Mouse (Mus musculus): ENCODE data around the gene Eif3m. TPM values are rescaled to one million over a fixed set of nuclear protein-coding genes. Genes with fewer than 3 reads are reported as not detected.
A peak's percentile ranks its signal among the peaks of the same experiment; 100 is the strongest.
"Not testable (repeated sequence)": the region's sequence is repeated elsewhere in the genome, so short reads cannot be mapped to it uniquely, and the experiment has no call there.

Gene Eif3m
- polyA plus RNA-seq, 1 experiment from 2014 or later: 277 TPM

DNA sequence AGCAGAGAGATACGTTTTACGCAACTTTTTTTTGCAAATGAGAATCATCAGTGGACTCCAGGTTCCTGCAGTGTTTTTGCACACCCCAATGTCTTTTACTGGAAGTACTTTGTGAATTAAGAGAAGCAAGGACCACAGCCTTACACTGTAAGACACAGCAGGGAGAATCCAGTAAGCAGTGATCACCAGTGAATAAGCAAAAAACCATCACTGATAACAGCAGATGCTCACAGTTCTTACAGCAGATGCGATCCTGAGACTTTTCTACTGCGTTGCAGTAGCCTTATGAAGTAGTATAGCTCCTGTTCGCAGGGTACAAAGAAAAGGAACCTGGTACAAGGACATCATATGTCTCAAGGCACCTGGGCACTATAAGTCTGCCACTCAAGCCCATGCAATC is 13.6 kb upstream of the Eif3m start:
- Histone ChIP-seq H3K27ac (no peak overlapping the region), H3K9ac (no peak overlapping the region), H3K9me3 (no peaks in the 10 kb centered on the region), H3K27me3 (replicated peaks) (no peaks in the 10 kb centered on the region), H3K4me2 (no peak overlapping the region), H3K4me1 (no peaks in the 10 kb centered on the region), H3K36me3 (no peaks in the 10 kb centered on the region), H3K4me3 (replicated peaks) (no peak overlapping the region)
- no peak for ATAC-seq (ENCODE audit: insufficient read depth, low FRiP score, low read depth)
- 93% methylated on average over 5 of the region's 5 CpGs for WGBS

- Histone ChIP-seq H3K27me3 (replicated peaks) (no peaks in the 10 kb centered on the region), H3K27ac (no peak overlapping the region), H3K4me2 (no peak overlapping the region), H3K9me3 (no peaks in the 10 kb centered on the region), H3K4me1 (no peaks in the 10 kb centered on the region), H3K9ac (no peak overlapping the region), H3K4me3 (replicated peaks) (no peak overlapping the region), H3K36me3 (no peaks in the 10 kb centered on the region)
- 57% methylated on average over 5 of the region's 5 CpGs for WGBS
- no peak for ATAC-seq (ENCODE audit: insufficient read depth, low FRiP score, low read depth)
Observed at GRCm38 (mm10) chr2:105028806-105029205, 11.9 kb upstream of the Eif3m start.

DNA sequence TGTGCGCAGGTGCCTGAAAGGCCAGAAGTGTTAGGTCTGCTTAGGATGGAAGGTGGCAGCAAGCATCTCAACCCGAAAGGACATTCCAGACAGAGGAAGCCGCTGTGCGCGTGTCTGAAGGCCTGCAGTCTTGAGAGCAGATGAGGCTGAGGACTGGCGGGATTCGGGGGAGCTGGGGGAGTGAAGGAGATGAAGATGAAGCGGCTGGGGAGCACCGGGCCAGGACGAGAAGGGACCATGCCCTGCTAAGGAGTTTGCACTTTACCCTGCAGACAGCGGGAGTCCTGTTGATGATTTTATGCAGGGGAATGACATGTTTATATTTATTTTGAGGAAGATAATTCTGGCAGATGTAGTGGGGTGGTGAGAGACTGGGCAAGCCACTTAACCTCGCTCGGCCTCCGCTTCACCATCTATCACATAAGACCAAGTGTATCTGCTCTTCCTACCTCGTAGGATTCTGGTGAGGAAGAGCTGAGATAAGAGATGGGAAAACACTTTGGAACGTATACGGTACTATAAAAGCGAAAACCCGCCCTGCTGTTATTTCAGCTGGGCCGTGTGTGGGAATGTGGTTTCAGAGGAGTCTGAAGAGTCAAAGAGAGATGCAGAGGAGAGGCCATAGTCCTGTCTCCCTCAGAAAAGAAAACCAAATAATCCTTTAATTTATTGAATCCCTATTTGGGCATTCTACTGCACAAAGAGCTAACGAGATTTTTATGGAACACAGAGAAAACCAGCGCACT is 10.2 kb upstream of the Eif3m start:
- H3K4me2 ChIP-seq: no peak overlapping the region
- no peak for ATAC-seq (ENCODE audit: insufficient read depth, low FRiP score, low read depth)
- 60% methylated on average over 22 of the region's 22 CpGs for WGBS

GRCm38 (mm10) chr2:105025610-105026009 is 8.7 kb upstream of the Eif3m start:
- not testable (repeated sequence) for H3K9me3 ChIP-seq; H3K4me1 ChIP-seq; H3K27ac ChIP-seq; ATAC-seq (ENCODE audit: insufficient read depth, low FRiP score, low read depth); H3K9ac ChIP-seq; H3K4me3 ChIP-seq (replicated peaks); H3K36me3 ChIP-seq; H3K4me2 ChIP-seq; H3K27me3 ChIP-seq (replicated peaks)
- 72% methylated on average over 12 of the region's 12 CpGs for WGBS

More for the DNA sequence above, 10.2 kb upstream of the Eif3m start:
- H3K4me1 ChIP-seq: no peaks in the 10 kb centered on the region
- no peak overlapping the region for H3K27ac ChIP-seq
- H3K9me3 ChIP-seq: no peaks in the 10 kb centered on the region
- no peaks in the 10 kb centered on the region for H3K36me3 ChIP-seq
- H3K9ac ChIP-seq: no peak overlapping the region
- H3K4me3 ChIP-seq (replicated peaks): no peak overlapping the region
- H3K27me3 ChIP-seq (replicated peaks): no peaks in the 10 kb centered on the region

DNA sequence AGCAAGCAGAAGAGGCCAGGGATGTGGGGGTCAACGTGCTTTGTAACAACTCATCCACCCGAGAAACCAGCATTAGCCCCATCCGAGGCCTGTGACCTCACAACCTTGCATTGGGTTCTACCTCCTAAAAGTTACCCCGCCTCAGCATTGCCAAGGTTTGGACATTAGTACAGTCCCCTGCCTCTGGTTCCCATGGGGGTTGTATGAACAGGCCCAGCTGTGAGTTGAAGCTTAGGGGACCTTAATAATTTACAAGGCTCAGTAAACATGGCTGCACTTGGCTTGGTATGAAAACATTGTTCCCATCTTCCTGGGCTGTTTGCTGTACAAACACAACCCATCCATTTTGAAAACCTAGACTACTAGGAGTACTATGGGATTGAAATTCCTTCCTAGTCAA is 6.9 kb upstream of the Eif3m start:
- Histone ChIP-seq H3K4me1 (no peaks in the 10 kb centered on the region), H3K4me2 (no peak overlapping the region), H3K4me3 (replicated peaks) (no peak overlapping the region), H3K27me3 (replicated peaks) (no peaks in the 10 kb centered on the region), H3K9ac (no peak overlapping the region), H3K27ac (no peak overlapping the region), H3K9me3 (no peaks in the 10 kb centered on the region), H3K36me3 (no peaks in the 10 kb centered on the region)
- ATAC-seq (ENCODE audit: insufficient read depth, low FRiP score, low read depth): no peak
- 71% methylated on average over 4 of the region's 4 CpGs for WGBS

DNA sequence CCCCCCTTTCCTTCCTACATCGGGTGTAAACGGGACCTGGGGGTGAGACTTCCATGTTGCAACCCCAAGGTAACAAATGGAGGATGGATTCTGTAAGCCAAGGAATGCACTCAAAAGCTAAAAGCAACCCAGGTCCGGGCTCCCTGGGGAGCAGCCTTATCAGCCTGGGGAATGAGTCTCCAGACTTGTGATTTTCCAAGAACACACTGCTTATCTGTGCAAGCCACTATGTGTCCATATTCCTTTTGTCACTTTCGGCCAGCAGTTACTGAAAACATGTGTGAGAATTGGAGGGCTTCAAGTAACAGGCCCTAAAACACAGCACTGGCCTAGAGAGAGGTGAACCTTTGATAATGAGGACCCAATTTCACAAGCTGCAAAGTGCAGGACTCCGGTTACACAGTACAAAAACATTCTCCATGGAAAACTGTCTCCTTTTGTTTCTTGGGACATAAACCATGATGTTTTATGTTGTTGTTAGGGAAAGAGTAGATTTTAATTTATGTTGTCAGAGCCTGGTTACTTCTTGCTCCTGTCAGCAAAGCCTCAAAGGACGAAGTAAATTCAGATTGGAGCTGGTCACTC is 6.2 kb upstream of the Eif3m start:
- Histone ChIP-seq H3K4me1 (no peaks in the 10 kb centered on the region), H3K27me3 (replicated peaks) (no peaks in the 10 kb centered on the region)

GRCm38 (mm10) chr2:105021836-105022235 is 5.0 kb upstream of the Eif3m start:
- H3K27me3 ChIP-seq (replicated peaks): no peaks in the 10 kb centered on the region
- H3K36me3 ChIP-seq: no peaks in the 10 kb centered on the region
- no peaks in the 10 kb centered on the region; the same call in 1 of the 2 replicates for H3K4me1 ChIP-seq
- WGBS: 83% methylated on average over 2 of the region's 2 CpGs
- H3K4me2 ChIP-seq: no peak overlapping the region
- H3K9me3 ChIP-seq: no peaks in the 10 kb centered on the region
- H3K27ac ChIP-seq: no peak overlapping the region
- no peak overlapping the region for H3K4me3 ChIP-seq (replicated peaks)
- H3K9ac ChIP-seq: no peak overlapping the region
- ATAC-seq (ENCODE audit: insufficient read depth, low FRiP score, low read depth): no peak

More for the DNA sequence above, 6.2 kb upstream of the Eif3m start:
- 79% methylated on average over 6 of the region's 6 CpGs for WGBS
- no peak overlapping the region for H3K4me2 ChIP-seq
- H3K9me3 ChIP-seq: no peaks in the 10 kb centered on the region
- ATAC-seq (ENCODE audit: insufficient read depth, low FRiP score, low read depth): peak; percentile 39; the same call in 1 of the 2 replicates
- H3K4me3 ChIP-seq (replicated peaks): no peak overlapping the region
- H3K36me3 ChIP-seq: no peaks in the 10 kb centered on the region
- no peak overlapping the region for H3K27ac ChIP-seq
- no peak overlapping the region for H3K9ac ChIP-seq

DNA sequence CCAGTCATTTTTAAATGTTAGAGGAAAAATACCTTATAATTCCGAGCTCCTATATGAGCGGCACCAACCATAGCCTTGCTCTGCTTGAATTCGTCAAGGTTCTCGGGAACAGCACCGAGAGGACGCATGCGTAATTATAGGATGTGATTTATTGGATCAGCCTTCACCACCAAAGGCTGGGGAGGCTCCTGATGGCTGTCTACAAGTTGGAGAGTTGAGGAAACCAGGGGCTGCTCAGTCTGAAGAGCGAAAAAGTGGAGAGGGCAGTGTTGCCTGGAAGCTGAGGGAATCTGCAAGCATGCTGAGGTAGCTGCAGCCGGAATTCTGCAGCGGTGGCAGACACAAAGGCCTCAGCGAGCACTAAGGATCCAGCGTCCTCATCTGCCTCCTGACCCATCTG is 4.4 kb upstream of the Eif3m start:
- Histone ChIP-seq H3K4me2 (no peak overlapping the region), H3K9ac (no peak overlapping the region), H3K27me3 (replicated peaks) (no peaks in the 10 kb centered on the region), H3K27ac (no peak overlapping the region), H3K4me1 (no peaks in the 10 kb centered on the region; the same call in 1 of the 2 replicates), H3K4me3 (replicated peaks) (no peak overlapping the region), H3K36me3 (no peaks in the 10 kb centered on the region), H3K9me3 (no peaks in the 10 kb centered on the region)
- no peak for ATAC-seq (ENCODE audit: insufficient read depth, low FRiP score, low read depth)
- WGBS: 72% methylated on average over 12 of the region's 12 CpGs

GRCm38 (mm10) chr2:105019457-105019856 is 2.6 kb upstream of the Eif3m start:
- Histone ChIP-seq H3K4me3 (replicated peaks) (no peak overlapping the region), H3K9me3 (no peaks in the 10 kb centered on the region), H3K4me2 (no peak overlapping the region), H3K27ac (no peak overlapping the region), H3K27me3 (replicated peaks) (no peaks in the 10 kb centered on the region), H3K36me3 (no peaks in the 10 kb centered on the region), H3K9ac (no peak overlapping the region), H3K4me1 (peaks cover 3% of the 10 kb centered on the region; the same call in 1 of the 2 replicates)
- 83% methylated on average over 1 of the region's 1 CpGs for WGBS
- ATAC-seq (ENCODE audit: insufficient read depth, low FRiP score, low read depth): no peak

DNA sequence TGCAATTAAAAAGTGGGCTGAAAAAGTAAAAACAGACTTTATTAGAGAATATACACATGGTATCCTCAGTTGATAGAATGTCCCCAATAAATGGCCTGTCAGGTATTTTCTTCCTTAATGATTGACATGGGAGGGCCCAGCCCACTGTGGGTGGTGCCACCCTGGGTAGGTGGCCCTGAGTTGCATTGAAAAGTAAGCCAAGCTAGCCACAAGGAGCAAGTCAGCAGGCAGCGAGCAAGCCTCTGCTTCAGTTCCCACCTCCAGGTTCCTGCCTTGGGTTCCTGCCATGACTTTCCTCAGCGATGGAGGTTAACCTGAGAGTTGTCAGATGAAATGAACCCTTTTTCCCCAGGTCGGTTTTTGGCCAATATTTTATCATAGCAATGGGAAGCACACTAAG is 922 bp upstream of the Eif3m start:
- Histone ChIP-seq H3K4me3 (replicated peaks) (peak overlapping the region; percentile 70; the same call in 1 of the 2 replicates), H3K36me3 (0 out of 2 replicates have a peak, but pooled peaks cover under 1% of the 10 kb centered on the region), H3K27me3 (replicated peaks) (no peaks in the 10 kb centered on the region), H3K4me2 (peak overlapping the region; percentile 75), H3K4me1 (peaks cover 3% of the 10 kb centered on the region; the same call in 1 of the 2 replicates), H3K9ac (no peak overlapping the region), H3K9me3 (no peaks in the 10 kb centered on the region), H3K27ac (no peak overlapping the region)
- WGBS: 86% methylated on average over 3 of the region's 3 CpGs
- no peak for ATAC-seq (ENCODE audit: insufficient read depth, low FRiP score, low read depth)

- peak overlapping the region; percentile 81; the same call in 1 of the 2 replicates for H3K27ac ChIP-seq
- peak; percentile 16 for ATAC-seq (ENCODE audit: insufficient read depth, low FRiP score, low read depth)
- WGBS: under 1% methylated on average over 43 of the region's 43 CpGs
Observed at GRCm38 (mm10) chr2:105016192-105016966, 501 bp downstream of the Eif3m start.

DNA sequence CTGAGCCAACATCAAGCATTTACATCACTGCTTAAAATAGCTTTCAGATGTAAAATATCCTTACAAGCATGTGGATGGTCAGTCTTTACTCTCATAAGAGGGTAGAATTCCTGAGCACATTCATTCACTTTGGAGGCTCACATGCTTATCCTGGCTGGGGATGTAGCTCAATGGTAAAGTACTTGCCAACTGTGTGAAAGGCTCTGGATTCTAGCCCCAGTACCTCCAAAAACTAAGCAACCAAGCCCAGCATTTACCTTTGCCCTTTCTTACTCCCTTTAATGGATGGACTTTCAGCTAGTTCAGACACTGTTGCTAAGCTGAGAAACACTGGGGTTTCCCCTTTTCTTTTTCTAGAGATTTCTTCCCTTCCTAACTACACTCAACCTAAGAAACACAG is 9.6 kb downstream of the Eif3m start:
- Histone ChIP-seq H3K4me2 (no peak overlapping the region), H3K36me3 (peaks cover 27% of the 10 kb centered on the region), H3K4me1 (no peaks in the 10 kb centered on the region), H3K9ac (no peak overlapping the region), H3K27me3 (replicated peaks) (no peaks in the 10 kb centered on the region), H3K4me3 (replicated peaks) (no peak overlapping the region), H3K27ac (no peak overlapping the region), H3K9me3 (no peaks in the 10 kb centered on the region)
- ATAC-seq (ENCODE audit: insufficient read depth, low FRiP score, low read depth): no peak

More at GRCm38 (mm10) chr2:105016192-105016966, 501 bp downstream of the Eif3m start:
- peaks cover 5% of the 10 kb centered on the region; the same call in 1 of the 2 replicates for H3K36me3 ChIP-seq
- peaks cover 3% of the 10 kb centered on the region; the same call in 1 of the 2 replicates for H3K4me1 ChIP-seq
- peak overlapping the region; percentile 70 for H3K4me3 ChIP-seq (replicated peaks)
- no peaks in the 10 kb centered on the region for H3K27me3 ChIP-seq (replicated peaks)
- H3K9ac ChIP-seq: peak overlapping the region; percentile 79
- peak overlapping the region; percentile 75 for H3K4me2 ChIP-seq
- no peaks in the 10 kb centered on the region for H3K9me3 ChIP-seq

Data from stomach, embryonic 15.5 days (tissue).